Mouse (Mus musculus): ENCODE measurements around the gene Tsen34. TPM values are rescaled to one million over a fixed set of nuclear protein-coding genes. Genes with fewer than 3 reads are reported as not detected.

The Tsen34 gene
- polyA plus RNA-seq (2015; fragmentation: Nextera tagmentation; extraction: Ambion mirVana) = 198 and 226 TPM in 2 replicates

DNA sequence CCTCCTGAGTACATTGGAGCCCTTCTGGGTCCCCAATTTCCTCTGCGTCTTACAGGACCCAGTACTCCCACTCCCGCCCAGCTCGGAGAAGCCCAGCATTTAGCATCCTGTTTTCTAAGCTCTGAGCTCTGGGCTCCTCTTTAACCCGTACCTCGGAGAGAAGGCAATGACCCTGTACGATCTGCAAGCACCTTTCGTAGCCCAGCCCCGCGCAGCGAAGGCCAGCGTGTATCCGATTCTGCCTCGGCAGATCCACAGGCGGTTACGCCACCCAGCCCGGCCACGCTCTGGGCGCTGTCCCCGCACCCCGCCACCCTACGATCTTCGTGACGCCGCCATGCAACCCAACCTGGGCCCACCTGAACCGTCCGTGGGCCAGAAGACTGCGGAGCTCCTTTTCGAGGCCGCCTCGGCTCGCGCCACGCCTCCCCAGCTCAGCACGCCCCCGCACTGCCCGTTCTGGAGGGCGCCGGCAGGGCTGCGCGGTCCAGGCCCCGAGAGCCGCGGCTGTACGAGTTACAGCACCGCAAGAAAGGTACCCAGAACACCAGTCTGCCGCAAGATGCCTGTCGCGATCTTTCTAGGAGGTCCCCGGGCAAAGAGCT lies at the start of gene Tsen34:
TSS of gene Tsen34 (plus strand) at position 482 of the 605 bp plus-strand sequence.
- peaks cover 21% of the 10 kb centered on the region for H3K4me1 ChIP-seq (replicated peaks)
- WGBS = under 1% methylated on average over 49 of the region's 49 CpGs
- peak; percentile 40 for ATAC-seq (replicated peaks; ENCODE audit: insufficient number of reproducible peaks, insufficient read depth, low FRiP score, low read depth)

DNA sequence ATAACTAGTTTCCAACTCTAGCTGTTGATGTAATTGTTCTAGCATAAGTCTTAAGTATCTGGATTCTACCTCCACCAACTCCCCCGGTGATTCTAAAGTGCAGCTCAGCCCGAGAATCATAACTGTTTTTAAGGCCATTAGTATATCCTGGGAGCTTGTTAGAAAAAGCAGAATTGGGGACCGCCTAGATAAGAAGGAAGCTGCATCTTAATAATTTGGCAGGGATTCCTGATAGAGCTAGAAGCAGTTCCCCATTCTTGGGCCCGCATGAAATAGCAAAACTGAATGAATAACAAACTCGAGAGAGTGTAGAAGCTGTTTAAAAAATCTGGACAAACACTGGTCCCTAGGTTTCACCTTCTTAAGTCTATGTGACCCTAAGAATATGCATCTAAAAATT lies 49.3 kb upstream of the Tsen34 start:
- H3K4me2 ChIP-seq = no peak overlapping the region
- no peak overlapping the region for H3K9ac ChIP-seq
- 66% methylated on average over 5 of the region's 5 CpGs for WGBS
- no peak for ATAC-seq (replicated peaks; ENCODE audit: insufficient number of reproducible peaks, insufficient read depth, low FRiP score, low read depth)
- no peaks in the 10 kb centered on the region for H3K27me3 ChIP-seq
- peaks cover 29% of the 10 kb centered on the region for H3K4me1 ChIP-seq (replicated peaks)
- H3K4me3 ChIP-seq = no peak overlapping the region; the same call in 1 of the 2 replicates
- no peak overlapping the region for H3K27ac ChIP-seq
- no peaks in the 10 kb centered on the region for H3K9me3 ChIP-seq (replicated peaks)
- H3K36me3 ChIP-seq = peaks cover 26% of the 10 kb centered on the region; the same call in 1 of the 2 replicates

More for the DNA sequence above, at the start of gene Tsen34:
- peak within 1 kb of the TSS; percentile 70 for H3K4me3 ChIP-seq
- peak within 1 kb of the TSS; percentile 97 for H3K27ac ChIP-seq
- H3K4me2 ChIP-seq = peak within 1 kb of the TSS; percentile 94
- no peaks in the 10 kb centered on the region for H3K9me3 ChIP-seq (replicated peaks)
- no peaks in the 10 kb centered on the region for H3K27me3 ChIP-seq
- H3K36me3 ChIP-seq = peaks cover 15% of the 10 kb centered on the region
- H3K9ac ChIP-seq = peak within 1 kb of the TSS; percentile 94

DNA sequence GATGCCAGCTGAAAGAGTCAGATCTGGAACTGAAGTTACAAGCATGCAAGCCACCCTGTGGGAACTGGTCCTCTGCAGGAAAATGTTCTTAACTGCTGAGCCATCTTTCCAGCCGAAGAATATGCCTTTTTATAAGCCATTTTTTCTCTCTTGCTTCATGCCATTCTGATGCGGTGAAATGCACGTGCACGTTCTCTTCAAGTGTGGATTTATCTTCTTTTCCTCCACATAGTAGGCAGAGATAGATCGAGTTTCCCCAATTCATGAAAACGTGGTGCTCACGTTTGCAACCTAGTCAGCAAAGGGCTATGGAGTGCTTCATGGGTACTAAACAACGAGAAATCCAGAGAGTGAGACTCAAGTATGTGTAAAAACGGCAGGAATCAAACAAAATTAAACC lies 48.8 kb upstream of the Tsen34 start:
- Histone ChIP-seq H3K4me1 (replicated peaks) (peaks cover 33% of the 10 kb centered on the region), H3K4me3 (peak overlapping the region; percentile 96), H3K4me2 (peak overlapping the region; percentile 60), H3K36me3 (peaks cover 25% of the 10 kb centered on the region; the same call in 1 of the 2 replicates), H3K9me3 (replicated peaks) (no peaks in the 10 kb centered on the region), H3K9ac (no peak overlapping the region), H3K27me3 (no peaks in the 10 kb centered on the region), H3K27ac (no peak overlapping the region)
- 23% methylated on average over 9 of the region's 9 CpGs for WGBS
- no peak for ATAC-seq (replicated peaks; ENCODE audit: insufficient number of reproducible peaks, insufficient read depth, low FRiP score, low read depth)

DNA sequence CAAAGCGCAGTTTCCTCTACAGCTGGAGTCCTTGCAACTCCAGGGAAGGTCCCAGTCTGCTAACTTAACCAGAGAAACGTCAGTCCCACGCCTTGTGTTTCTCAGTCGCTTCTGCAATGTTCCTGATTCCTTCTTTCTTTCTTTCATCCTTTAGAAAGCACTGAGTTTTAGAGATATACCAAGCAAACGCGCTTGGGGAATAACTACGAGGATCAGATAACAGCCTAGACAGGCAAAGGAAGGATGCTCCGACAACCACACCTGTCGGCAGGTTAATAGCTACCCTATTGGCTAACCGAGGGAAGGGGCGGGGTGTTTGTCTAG lies 48.4 kb upstream of the Tsen34 start:
- ATAC-seq (replicated peaks; ENCODE audit: insufficient number of reproducible peaks, insufficient read depth, low FRiP score, low read depth) = no peak
- WGBS = 1% methylated on average over 11 of the region's 11 CpGs
- peaks cover 22% of the 10 kb centered on the region; the same call in 1 of the 2 replicates for H3K36me3 ChIP-seq

DNA sequence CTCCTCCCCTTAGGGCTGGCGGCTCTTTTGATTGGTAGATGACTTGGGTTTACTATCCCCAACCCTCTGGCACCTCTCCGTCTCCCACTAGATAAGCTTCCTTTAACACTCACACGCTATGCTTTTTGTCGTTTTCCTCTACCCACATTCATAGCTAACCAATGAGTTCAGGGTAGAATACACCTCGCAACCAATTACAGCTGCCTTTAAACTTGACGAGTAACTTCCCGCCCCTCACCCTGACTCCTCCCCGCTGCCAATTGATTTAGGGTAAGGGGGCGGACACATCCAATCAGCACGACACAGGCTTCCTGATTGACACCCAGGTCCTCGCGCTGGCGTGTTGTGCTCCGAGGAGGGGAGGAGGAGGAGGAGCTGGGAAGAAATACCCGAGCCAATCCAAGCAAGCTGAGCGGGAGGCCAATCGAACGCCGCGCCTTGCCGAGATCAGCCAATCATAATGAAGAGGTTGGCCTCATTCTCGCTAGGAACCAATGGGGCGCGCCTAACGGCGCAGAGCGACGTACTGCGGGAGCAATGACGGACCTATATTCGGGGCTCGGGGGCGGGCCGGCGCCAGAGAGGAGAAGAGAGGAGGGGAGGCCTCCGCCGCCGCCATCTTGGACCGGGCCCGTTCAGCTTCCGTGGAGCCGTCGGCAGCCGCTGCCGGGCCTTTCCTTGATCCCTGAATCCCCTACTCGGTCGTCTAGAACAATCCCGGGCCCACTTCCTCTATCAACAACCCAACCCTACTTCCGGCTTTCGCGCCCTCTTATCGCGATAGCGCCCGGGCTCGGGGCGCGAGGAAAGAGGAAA lies 47.8 kb upstream of the Tsen34 start, which contains the start of gene Cnot3:
TSS of gene Cnot3 (plus strand) at position 597 of the 816 bp plus-strand sequence.
- WGBS = under 1% methylated on average over 49 of the region's 58 CpGs
- peak; percentile 97 for ATAC-seq (replicated peaks; ENCODE audit: insufficient number of reproducible peaks, insufficient read depth, low FRiP score, low read depth)
- peak within 1 kb of the TSS; percentile 99 for H3K9ac ChIP-seq

More for the DNA sequence above, 48.4 kb upstream of the Tsen34 start:
- H3K27ac ChIP-seq = peak overlapping the region; percentile 75
- peak overlapping the region; percentile 96 for H3K4me3 ChIP-seq
- peaks cover 36% of the 10 kb centered on the region for H3K4me1 ChIP-seq (replicated peaks)
- 0 out of 2 replicates have a peak overlapping the region, but pooled peaks have one; percentile 11 for H3K9ac ChIP-seq
- peak overlapping the region; percentile 60 for H3K4me2 ChIP-seq
- H3K27me3 ChIP-seq = no peaks in the 10 kb centered on the region
- no peaks in the 10 kb centered on the region for H3K9me3 ChIP-seq (replicated peaks)

DNA sequence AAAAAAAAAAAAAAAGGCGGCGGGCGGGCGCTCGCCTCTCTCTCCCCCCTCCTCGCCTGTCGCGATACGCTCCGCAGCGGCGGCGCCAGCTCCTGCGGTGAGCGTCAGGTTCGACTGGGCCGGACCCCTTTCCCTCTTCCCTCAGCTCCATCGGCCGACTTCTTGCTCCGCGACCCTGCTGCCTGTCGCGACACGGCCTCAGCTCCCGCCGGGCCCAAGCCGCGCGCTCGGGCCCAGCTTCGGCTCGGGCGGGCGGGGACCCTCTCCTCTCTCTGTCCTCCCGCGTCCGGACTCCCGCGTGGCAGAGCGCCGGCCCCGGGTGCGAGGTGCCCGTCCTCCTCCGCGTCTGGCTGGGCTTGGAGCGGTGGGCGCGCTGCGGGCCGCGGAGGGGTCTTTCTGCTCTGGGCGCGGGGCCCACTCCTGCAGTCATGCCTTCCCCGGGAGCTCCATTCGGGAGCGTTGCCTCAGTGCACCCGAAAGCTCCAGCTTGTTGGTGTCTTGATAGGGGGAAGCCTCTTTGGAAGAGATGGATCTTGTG lies 47.1 kb upstream of the Tsen34 start:
- peak overlapping the region; percentile 97 for H3K27ac ChIP-seq
- peaks cover 15% of the 10 kb centered on the region for H3K36me3 ChIP-seq
- H3K9me3 ChIP-seq (replicated peaks) = no peaks in the 10 kb centered on the region
- ATAC-seq (replicated peaks; ENCODE audit: insufficient number of reproducible peaks, insufficient read depth, low FRiP score, low read depth) = peak; percentile 5
- peak overlapping the region; percentile 96 for H3K4me3 ChIP-seq
- no peaks in the 10 kb centered on the region for H3K27me3 ChIP-seq
- H3K4me2 ChIP-seq = peak overlapping the region; percentile 80
- peaks cover 36% of the 10 kb centered on the region for H3K4me1 ChIP-seq (replicated peaks)
- H3K9ac ChIP-seq = peak overlapping the region; percentile 99
- WGBS = under 1% methylated on average over 56 of the region's 58 CpGs

More for the DNA sequence above, 47.8 kb upstream of the Tsen34 start, which contains the start of gene Cnot3:
- Histone ChIP-seq H3K4me3 (peak within 1 kb of the TSS; percentile 96), H3K4me1 (replicated peaks) (peaks cover 36% of the 10 kb centered on the region), H3K27me3 (no peaks in the 10 kb centered on the region), H3K9me3 (replicated peaks) (no peaks in the 10 kb centered on the region), H3K27ac (peak within 1 kb of the TSS; percentile 97), H3K4me2 (peak within 1 kb of the TSS; percentile 80), H3K36me3 (peaks cover 17% of the 10 kb centered on the region; the same call in 1 of the 2 replicates)

DNA sequence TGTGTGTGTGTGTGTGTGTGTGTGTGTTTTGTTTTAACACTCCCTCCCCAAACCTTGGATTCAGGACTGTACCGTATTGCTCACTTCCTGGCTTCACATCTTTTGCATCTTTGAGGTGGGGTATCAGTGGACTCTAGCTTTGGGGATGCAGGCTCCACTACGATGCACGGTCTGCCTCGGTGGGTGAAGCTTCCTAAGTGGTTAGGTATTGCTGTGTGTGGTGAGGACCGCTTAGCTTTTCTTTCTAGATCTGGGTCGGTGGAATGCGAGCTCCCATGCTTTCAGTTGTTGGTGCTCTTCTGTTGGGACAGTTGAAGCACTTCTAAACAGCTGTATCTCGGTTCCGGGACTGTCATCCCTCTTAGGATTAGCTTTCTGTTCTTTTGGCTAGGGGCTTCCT lies 46.5 kb upstream of the Tsen34 start:
- WGBS = 6% methylated on average over 9 of the region's 9 CpGs
- peak overlapping the region; percentile 99 for H3K9ac ChIP-seq
- peak overlapping the region; percentile 80 for H3K4me2 ChIP-seq
- no peaks in the 10 kb centered on the region for H3K27me3 ChIP-seq
- peaks cover 15% of the 10 kb centered on the region for H3K36me3 ChIP-seq
- ATAC-seq (replicated peaks; ENCODE audit: insufficient number of reproducible peaks, insufficient read depth, low FRiP score, low read depth) = no peak
- peak overlapping the region; percentile 97; the same call in 1 of the 2 replicates for H3K27ac ChIP-seq
- H3K9me3 ChIP-seq (replicated peaks) = no peaks in the 10 kb centered on the region
- peak overlapping the region; percentile 96 for H3K4me3 ChIP-seq
- peaks cover 36% of the 10 kb centered on the region for H3K4me1 ChIP-seq (replicated peaks)

DNA sequence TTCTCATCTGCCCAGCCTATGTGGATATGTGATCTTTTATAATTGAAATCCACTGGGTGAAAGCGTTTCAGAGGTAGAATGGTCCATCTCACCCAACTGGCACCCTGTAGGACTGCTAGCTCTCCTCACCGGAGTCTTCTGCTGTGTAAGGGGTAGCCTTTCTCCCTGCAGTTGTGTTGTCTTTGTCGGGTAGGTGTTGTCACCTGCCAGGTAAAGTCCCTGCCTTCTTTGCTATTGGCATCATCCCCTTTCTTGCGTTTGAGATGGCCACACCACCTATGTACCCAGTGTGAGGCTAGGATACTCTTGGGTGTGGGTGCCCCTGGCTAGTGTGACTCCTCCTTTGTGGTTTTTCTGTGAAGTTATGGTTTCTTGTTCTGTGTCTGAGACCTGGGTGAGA lies 46.0 kb upstream of the Tsen34 start:
- Histone ChIP-seq H3K9ac (peak overlapping the region; percentile 99), H3K4me2 (peak overlapping the region; percentile 80), H3K9me3 (replicated peaks) (no peaks in the 10 kb centered on the region), H3K27ac (no peak overlapping the region), H3K4me1 (replicated peaks) (peaks cover 36% of the 10 kb centered on the region), H3K27me3 (no peaks in the 10 kb centered on the region), H3K36me3 (peaks cover 15% of the 10 kb centered on the region), H3K4me3 (peak overlapping the region; percentile 96)
- no peak for ATAC-seq (replicated peaks; ENCODE audit: insufficient number of reproducible peaks, insufficient read depth, low FRiP score, low read depth)
- WGBS = 64% methylated on average over 4 of the region's 4 CpGs

DNA sequence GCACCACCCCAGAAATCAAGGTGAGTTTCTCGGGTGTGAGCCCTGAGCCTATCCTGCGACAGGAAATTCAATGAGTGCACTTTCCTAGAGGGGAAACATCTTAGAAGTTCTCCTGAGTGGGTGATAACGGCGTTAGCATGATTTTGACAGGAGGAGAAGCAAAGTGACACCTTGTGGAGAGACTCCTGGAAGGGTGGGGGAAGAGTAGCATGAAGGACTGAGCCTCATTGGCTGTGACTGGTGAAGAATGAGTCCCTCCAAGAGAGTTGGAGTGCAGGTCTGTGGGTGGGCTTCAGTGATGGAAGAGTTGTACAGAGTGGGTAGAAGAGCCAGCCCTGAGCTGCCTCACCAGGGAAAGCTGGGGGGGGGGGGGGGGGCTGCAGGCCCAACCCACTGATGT lies 35.7 kb upstream of the Tsen34 start:
- peaks cover 98% of the 10 kb centered on the region for H3K36me3 ChIP-seq
- no peak for ATAC-seq (replicated peaks; ENCODE audit: insufficient number of reproducible peaks, insufficient read depth, low FRiP score, low read depth)
- no peaks in the 10 kb centered on the region for H3K4me1 ChIP-seq (replicated peaks)
- no peak overlapping the region for H3K9ac ChIP-seq
- no peak overlapping the region for H3K4me2 ChIP-seq
- no peak overlapping the region for H3K27ac ChIP-seq
- H3K27me3 ChIP-seq = no peaks in the 10 kb centered on the region
- H3K4me3 ChIP-seq = no peak overlapping the region
- WGBS = 75% methylated on average over 4 of the region's 4 CpGs
- no peaks in the 10 kb centered on the region for H3K9me3 ChIP-seq (replicated peaks)

DNA sequence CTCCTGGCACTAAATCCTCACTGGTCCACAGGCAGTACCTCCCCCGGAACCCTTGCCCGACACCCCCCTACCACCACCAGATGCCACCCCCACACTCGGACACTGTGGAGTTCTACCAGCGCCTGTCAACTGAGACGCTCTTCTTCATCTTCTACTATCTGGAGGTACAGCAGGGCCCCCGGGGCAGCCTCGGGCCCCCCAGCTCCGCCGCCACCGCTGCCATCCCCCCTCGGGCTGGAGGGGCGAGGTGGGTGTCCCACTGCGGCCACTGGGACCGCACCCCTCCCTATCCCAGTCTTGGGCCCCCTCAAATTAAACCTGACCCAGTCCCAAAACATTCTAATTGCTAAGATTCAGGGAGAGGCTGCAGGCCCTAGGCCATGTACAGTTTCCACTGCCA lies 34.1 kb upstream of the Tsen34 start:
- H3K27me3 ChIP-seq = no peaks in the 10 kb centered on the region
- H3K9ac ChIP-seq = no peak overlapping the region
- H3K4me3 ChIP-seq = no peak overlapping the region
- no peak overlapping the region for H3K4me2 ChIP-seq
- 90% methylated on average over 14 of the region's 14 CpGs for WGBS
- peaks cover 98% of the 10 kb centered on the region for H3K36me3 ChIP-seq
- no peaks in the 10 kb centered on the region for H3K9me3 ChIP-seq (replicated peaks)
- H3K27ac ChIP-seq = no peak overlapping the region
- ATAC-seq (replicated peaks; ENCODE audit: insufficient number of reproducible peaks, insufficient read depth, low FRiP score, low read depth) = no peak
- H3K4me1 ChIP-seq (replicated peaks) = peaks cover 6% of the 10 kb centered on the region

DNA sequence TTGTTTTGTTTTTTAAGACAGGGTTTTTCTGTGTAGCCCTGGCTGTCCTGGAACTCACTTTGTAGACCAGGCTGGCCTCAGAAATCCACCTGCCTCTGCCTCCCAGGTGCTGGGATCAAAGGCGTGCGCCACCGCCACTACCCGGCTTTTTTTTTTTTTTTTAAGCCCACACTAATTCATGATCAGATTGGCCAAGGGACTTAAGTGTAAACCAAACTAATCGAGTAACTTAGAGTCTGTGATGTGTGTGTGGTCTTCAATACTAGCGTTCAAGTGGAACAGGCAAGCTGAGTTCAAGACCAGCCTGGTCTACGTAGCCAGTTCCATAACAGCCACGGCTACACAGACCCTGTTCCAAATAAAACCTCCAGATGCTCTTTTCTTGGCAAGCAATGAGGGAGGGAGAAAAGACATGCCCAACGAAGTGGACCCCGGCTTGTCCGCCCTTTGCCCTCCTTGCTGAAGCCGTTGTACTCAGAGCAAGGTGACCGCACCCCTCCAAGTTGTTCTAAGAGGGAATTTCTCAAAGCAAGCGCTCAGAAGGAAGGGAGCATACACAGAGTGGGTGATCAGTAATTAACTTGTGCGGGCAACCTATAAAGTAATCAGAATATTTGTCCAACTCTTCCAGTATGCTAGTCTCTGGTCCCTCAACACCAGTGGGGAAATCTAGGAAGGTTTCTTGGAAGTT lies 28.0 kb upstream of the Tsen34 start:
- WGBS = 27% methylated on average over 15 of the region's 15 CpGs
- H3K4me1 ChIP-seq (replicated peaks) = peaks cover 27% of the 10 kb centered on the region
- H3K9ac ChIP-seq = peak overlapping the region; percentile 89
- peak overlapping the region; percentile 76 for H3K4me3 ChIP-seq
- peak overlapping the region; percentile 94 for H3K27ac ChIP-seq
- peaks cover 38% of the 10 kb centered on the region for H3K36me3 ChIP-seq
- H3K9me3 ChIP-seq (replicated peaks) = no peaks in the 10 kb centered on the region
- H3K27me3 ChIP-seq = no peaks in the 10 kb centered on the region
- H3K4me2 ChIP-seq = peak overlapping the region; percentile 66
- ATAC-seq (replicated peaks; ENCODE audit: insufficient number of reproducible peaks, insufficient read depth, low FRiP score, low read depth) = peak; percentile 10; the same call in 1 of the 2 replicates
